Mouse (Mus musculus) CD4-positive, CD25-positive, alpha-beta regulatory T cell, adult 2 months (primary cell): ENCODE measurements around the gene Casp4.
A peak's percentile ranks its signal among the peaks of the same experiment; 100 is the strongest.

Source experiments
- DNase-seq: peaks from one replicate; pipeline ENCODE4 v3.0.0-alpha.2; 2012; ENCODE audit warnings: low read depth, low spot score

Gene Casp4

DNA sequence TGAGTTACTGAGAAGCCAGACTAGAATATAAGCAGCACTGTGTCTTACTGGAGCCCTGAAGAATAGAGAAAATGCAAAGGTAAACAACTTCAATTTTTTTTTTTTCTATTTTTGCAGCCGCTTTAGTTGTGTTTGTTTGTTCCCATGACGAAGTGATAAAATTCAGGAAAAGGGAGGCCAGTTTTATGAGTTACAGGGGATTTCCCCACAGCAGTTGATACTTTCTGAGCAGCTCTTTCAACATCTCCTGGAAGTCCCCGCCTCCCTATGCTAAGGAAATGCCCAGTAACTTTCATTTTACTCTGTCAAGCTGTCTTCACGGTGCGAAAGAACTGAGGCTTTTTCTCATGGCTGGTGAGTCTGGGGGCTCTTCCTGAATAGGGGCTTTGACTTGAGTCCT lies at the start of gene Casp4:
Casp4 (plus strand) TSS at position 268 of the 400 bp plus-strand sequence.
- DNase-seq: peak; percentile 61

DNA sequence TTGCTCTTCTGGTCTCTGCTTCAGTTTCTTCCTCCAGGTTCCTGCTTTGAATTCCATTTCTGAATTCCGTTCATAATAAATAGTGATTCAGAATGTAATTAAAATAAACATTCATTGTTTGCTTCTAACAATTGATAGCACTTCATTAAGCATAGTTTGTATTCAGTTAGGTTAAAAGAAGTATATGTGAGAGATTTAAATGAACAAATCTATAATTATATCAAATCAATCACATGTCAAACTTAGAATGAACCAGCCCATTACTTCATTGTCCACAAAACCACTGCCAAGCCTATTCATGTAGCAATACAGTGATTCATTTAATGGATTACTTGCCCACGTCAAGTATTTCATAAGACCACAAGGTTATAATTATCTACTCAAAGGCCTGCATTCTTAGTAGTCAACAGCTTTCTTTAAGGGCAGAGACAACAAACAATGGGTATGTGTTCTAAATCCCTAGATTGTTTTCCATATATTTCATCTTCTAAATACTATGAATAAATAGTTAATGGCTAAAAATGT lies 44.6 kb upstream of the Casp4 start:
- no peak for DNase-seq

DNA sequence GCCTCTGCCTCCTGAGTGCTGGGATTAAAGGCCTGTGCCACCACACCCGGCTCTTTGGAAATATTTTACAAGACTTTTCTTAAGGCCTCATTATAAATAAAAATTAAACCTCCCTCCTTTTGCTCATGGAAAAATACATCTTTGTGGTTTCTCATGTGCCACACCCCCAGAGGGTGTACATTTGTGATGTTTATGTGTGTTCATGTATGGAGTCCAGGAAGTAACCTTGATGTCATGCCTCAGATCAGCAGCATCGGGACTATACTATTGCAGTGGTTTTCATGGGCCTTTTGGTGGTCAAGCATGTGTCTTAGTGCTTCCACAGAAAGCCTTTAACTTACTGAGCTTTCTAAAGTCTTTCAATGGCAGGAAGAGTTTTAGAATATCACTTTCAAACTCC lies 38.4 kb upstream of the Casp4 start:
- no peak for DNase-seq

GRCm38 (mm10) chr9:5270884-5271283 lies 37.7 kb upstream of the Casp4 start:
- no peak for DNase-seq

- no peak for DNase-seq
Observed at GRCm38 (mm10) chr9:5271334-5271845, 37.2 kb upstream of the Casp4 start.

DNA sequence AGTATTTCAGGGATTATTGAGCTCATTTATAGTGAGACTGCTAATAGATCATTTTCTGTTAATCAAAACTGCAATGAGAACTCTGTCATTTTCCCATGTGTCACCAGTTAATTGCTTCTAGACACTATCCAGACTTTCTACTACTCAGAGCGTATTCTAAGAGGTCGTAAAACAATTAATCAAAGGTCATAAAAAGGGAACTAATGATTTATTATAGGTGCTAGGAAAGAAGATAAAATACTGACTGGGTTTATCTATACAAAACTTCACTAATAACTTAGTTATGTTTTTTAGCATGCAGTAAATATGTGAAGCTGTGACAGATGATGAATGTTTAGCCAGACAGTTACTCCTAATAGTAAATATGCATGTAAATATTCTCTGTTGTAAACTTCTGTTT lies 22.6 kb upstream of the Casp4 start:
- DNase-seq: no peak

DNA sequence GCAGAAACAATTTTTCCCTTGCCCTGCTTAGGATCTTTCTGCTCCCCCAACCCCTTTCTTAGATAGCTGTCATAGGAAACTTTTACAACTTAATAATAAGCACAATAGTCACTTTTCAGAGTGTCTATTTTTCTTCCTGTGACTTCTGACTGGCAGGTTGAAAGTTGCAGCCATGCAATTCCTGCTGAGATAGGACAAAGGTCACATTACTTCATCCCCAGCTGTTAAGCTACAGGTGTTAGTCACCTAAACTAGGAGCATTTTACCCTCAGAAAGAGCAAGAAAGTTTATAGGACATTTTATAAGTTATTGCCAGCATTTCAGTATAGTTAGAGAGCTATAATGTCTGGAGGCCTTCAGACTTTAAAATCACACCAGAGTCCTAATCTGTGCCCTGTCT lies 22.0 kb upstream of the Casp4 start:
- DNase-seq: no peak

DNA sequence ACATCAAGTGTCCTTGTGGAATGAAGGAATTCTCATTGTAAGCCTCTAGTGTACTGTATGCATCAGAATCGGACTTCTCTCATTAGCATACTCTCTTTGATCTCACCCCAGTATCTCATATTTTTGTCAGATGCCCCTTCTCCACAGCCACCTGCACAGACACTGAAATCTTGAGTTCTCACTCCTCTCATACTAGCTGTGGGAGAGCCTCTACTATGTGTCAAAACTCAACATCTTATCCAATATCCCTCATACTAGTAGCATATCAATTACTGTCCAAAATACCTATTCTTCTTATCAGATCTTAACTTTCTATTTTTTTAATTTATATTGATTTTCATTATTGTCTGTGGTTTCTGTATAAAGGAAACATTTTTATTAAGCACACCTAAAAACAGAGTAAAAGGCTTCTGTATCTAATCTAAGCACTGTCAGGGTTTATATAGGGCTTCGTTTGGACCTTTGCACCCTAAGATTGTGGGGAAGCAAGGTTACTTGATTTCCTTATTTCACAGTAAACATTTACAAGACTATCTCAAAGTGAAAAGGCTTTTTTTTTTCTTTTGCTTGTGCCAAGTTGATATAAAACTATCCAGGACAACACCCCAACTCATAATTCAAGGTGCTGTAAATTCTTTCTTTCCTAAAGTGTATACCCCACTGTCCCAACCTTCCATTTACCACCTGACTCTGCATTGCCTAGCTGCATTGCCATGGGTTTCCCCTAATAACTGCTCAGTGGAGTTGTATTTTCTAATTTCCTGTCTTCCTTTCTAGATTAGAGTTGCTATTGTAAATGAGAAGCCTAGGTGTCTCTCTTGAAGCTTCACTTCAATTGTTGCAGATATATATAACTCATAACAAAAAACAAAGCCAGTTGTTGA lies 12.0 kb upstream of the Casp4 start:
- no peak for DNase-seq

DNA sequence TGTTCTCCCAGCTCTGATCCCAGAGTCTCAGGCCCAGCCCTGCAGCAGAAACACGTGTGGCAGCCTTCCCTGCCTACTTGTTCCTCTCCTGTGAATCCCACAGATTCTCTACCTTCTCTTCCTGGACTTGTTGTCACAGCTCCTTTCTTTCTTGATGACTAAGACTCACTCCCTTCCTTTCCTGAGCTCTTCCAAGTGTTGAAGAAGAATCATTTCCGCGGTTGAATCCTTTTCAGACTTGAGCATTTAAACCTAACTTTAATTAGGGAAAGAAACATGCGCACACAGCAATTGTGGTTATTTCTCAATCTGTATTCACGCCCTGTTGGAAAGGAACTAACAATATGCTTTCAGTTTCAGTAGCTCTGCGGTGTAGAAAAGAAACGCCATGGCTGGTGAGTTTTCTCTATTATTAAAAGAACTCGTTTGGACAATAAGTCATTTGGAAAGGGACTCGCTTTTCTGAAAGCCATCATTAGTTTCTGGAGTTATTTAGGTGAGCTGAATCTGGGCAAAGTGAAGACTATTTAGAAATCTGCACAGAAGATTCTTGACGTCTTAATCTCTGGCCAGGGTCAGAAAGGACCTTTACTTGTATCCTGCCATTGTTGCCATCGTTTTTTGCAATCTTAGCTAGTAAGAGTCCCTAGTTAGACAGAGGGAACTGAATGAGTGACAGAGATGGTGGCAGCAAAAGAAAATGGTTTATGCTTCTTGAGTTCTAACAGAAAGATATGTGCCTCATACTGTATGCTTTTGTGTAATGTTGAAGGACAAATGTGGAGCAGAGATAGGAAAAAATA lies 10.1 kb upstream of the Casp4 start, which contains the start of gene Casp1:
Casp1 (plus strand) TSS at position 189 of the 803 bp plus-strand sequence.
- DNase-seq: peak; percentile 38

DNA sequence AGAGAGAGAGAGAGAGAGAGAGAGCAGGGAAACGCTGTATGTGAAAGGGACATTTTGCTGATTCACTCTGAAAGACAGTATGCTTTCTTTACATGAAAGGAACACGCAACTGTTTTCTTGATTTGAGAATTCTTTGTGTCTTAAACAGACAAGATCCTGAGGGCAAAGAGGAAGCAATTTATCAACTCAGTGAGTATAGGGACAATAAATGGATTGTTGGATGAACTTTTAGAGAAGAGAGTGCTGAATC lies 9.6 kb upstream of the Casp4 start:
- DNase-seq: no peak

DNA sequence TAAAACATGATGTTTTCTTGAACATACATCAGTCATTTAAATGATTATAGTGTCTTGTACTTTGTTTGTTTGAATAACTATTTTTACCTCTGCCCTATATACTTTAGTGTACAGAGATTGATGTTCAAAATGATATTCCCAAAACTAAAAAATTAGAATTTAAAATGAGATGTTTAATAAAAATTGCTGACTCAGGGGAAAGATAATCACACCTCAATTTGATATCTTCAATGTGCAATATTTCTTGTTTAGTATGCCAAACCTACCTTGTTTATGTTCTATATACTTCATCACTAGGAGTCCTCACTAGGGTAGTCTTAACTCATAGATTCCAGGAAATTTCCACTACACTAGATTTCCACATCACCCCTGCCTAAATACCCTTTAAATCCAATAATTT lies 1.5 kb downstream of the Casp4 start:
- DNase-seq: no peak

DNA sequence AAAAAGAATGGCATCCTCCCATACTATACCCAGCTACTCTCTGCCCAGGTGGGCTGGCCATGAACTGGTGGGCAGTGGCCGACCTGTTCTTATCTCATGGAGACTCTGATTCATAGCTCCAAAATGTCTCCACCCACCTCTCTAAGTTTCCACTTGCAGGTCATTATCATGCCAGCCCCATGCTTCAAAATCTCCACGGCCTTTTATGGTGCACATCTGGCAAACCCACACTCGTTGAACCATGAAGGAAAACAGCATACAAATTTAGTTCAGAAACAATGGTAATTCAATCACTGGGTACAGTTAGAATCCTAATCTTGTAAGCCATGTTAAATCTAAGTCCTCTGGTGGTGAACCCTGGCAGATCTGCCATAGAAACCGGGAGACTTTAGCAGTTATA lies 2.8 kb downstream of the Casp4 start:
- DNase-seq: peak; percentile 35

DNA sequence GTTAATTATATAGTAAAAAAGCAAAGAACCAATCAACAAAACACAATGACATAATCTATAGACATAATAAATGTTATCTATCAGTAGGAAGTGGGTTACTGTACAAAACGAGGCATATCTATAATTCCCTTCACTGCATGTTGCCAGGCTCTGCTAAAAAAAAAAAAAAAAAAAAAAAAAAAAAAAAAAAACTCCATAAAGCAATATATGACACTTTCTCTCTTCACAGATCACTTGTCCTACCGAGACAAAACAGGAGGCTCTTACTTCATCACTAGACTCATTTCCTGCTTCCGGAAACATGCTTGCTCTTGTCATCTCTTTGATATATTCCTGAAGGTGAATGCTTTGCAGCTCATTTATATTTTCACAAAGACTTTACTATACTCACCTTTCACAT lies 19.6 kb downstream of the Casp4 start:
- no peak for DNase-seq

DNA sequence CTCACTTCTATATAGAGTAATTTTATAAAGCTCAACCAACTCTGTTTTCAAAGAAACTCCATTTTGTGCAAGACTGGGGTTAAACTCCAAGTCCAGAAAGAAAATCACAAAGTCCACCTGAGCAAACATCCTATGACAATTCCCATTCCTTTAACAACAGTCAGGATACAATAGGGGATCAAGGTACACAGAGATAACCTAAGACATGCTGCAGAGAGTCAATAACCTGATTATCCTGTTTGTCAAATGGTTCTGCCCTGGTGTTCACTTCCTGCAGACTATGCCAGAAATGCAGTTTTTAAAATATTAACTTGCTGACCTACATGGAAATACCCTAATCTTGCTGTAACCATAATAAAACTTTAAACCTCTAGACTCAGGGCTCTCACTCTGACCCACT lies 23.8 kb downstream of the Casp4 start:
- no peak for DNase-seq

GRCm38 (mm10) chr9:5333422-5333821 lies 24.8 kb downstream of the Casp4 start:
- DNase-seq: no peak

GRCm38 (mm10) chr9:5343092-5343491 lies 34.5 kb downstream of the Casp4 start:
- DNase-seq: no peak

- no peak for DNase-seq
Observed at GRCm38 (mm10) chr9:5344090-5344489, 35.5 kb downstream of the Casp4 start.

DNA sequence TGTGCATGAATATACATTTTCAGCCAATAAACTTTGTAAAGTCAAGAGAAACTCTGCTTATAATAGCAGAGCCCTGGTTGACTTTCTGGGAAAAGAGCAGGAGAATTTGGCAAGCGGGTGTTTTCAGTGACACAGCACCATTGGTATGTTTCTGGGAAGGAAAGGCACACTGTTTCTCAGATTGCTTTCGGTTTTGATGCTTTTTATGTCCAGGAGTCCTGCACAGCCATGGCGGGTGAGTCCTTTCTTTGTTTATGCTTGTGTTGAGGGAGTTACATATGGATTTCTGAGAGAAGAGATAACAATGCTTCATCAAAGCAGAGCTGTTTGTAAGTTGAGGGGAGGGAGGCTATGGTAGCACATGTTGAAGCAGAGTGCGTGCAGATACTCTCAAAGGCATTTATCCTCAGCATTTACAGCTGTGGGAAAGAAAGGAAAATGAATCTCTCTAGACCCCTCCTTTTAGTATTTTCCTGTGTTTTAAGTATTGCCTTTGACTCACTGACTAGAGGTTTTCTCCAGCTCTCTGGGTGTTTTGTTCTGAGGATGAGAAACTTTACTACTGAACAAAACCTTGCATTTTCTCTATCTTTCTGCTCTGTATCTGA lies 36.8 kb downstream of the Casp4 start, which contains the start of gene Casp12:
Casp12 (plus strand) TSS at position 140 of the 608 bp plus-strand sequence.
- no peak for DNase-seq

GRCm38 (mm10) chr9:5347381-5347780 lies 38.8 kb downstream of the Casp4 start:
- no peak for DNase-seq

GRCm38 (mm10) chr9:5353673-5354072 lies 45.0 kb downstream of the Casp4 start:
- no peak for DNase-seq

- no peak for DNase-seq
Observed at GRCm38 (mm10) chr9:5356801-5357200, 48.2 kb downstream of the Casp4 start.
